Mouse (Mus musculus): Measurements from ENCODE around the gene Sec16a. TPM values are rescaled to one million over a fixed set of nuclear protein-coding genes. Genes with fewer than 3 reads are reported as not detected.

Sec16a gene
- polyA plus RNA-seq, 1 experiment from 2014 or later: 49.4 TPM

- no peak for DNase-seq (ENCODE audit: low read depth, low spot score)
Measured at GRCm38 (mm10) chr2:26458402-26459124, 13.5 kb upstream of the Sec16a start.

GRCm38 (mm10) chr2:26449121-26450060 lies 4.4 kb upstream of the Sec16a start:
- TF ChIP-seq CTCF (IDR thresholded peaks at IDR 0.05): no peak
- ChIA-PET CTCF (interaction anchor here (0.7 to 2.6 kb wide), 8 partner anchors 14 to 115 kb away, joined by 3 to 13 read pairs (median 3); no protein-coding TSS in a partner anchor), POLR2A (interaction anchor here (0.6 kb wide), 1 partner anchor 906 kb away, joined by 3 read pairs; no protein-coding TSS in a partner anchor)
- no peak for ATAC-seq
- in situ Hi-C loops (cut with MboI; ENCODE audit: low pct_unique_long_range_greater_than_20kb): loop anchor here (5.0 to 25.0 kb wide), 2 partner anchors 113 to 463 kb away; partner anchors contain the start of genes Med22, Rpl7a, Surf1 and Surf2
- no peaks in the 10 kb centered on the region for H3K27me3 ChIP-seq
- no peak for DNase-seq (ENCODE audit: low read depth, low spot score)

More at GRCm38 (mm10) chr2:26458402-26459124, 13.5 kb upstream of the Sec16a start:
- POLR2A ChIA-PET: no interaction called here
- CTCF ChIA-PET: no interaction called here
- TF ChIP-seq CTCF (IDR thresholded peaks at IDR 0.05): no peak
- peak; percentile 17 for ATAC-seq
- no peaks in the 10 kb centered on the region for H3K27me3 ChIP-seq
- in situ Hi-C loops (cut with MboI; ENCODE audit: low pct_unique_long_range_greater_than_20kb): no loop called here

GRCm38 (mm10) chr2:26447451-26447850 lies 2.4 kb upstream of the Sec16a start:
- ChIA-PET POLR2A (no interaction called here), CTCF (interaction anchor here (0.6 to 1.1 kb wide), 2 partner anchors 35 to 101 kb away, joined by 3 read pairs; no protein-coding TSS in a partner anchor)
- H3K27me3 ChIP-seq: no peaks in the 10 kb centered on the region
- ATAC-seq (no peak), DNase-seq (ENCODE audit: low read depth, low spot score) (no peak)
- TF ChIP-seq CTCF (IDR thresholded peaks at IDR 0.05): no peak
- in situ Hi-C loops (cut with MboI; ENCODE audit: low pct_unique_long_range_greater_than_20kb): loop anchor here (25.0 kb wide), 1 partner anchor 465 kb away; the partner anchor contains the start of genes Med22, Rpl7a, Surf1 and Surf2

DNA sequence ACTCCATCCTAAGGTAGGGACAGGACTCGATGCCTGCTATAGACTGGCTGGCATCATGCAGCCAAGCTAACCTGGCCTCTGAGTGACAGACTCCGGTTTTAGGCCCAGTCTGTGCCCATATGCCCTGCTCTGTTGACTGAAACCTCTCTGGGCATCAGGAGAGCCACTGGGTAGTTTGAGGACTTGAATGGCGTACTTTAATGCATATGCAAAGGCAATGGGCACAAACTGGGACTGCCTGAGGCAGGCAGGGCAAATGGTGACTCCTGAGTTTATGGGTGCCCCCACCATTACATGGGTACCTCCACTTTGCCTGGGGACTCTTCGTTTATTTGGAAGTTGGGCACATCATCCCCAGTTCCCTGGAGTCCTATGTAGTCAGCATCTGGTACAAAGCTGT lies 1.7 kb upstream of the Sec16a start:
- in situ Hi-C loops (cut with MboI; ENCODE audit: low pct_unique_long_range_greater_than_20kb): loop anchor here (25.0 kb wide), 1 partner anchor 466 kb away; the partner anchor contains the start of genes Med22, Rpl7a, Surf1 and Surf2
- no peak for TF ChIP-seq CTCF (IDR thresholded peaks at IDR 0.05)
- ATAC-seq: no peak
- DNase-seq (ENCODE audit: low read depth, low spot score): no peak
- no peaks in the 10 kb centered on the region for H3K27me3 ChIP-seq
- CTCF ChIA-PET: interaction anchor here (1.1 to 1.7 kb wide), 3 partner anchors 10 to 109 kb away, joined by 3 read pairs; no protein-coding TSS in a partner anchor
- POLR2A ChIA-PET: interaction anchor here (0.5 to 1.7 kb wide), 5 partner anchors 13 to 138 kb away, joined by 3 to 4 read pairs (median 3); no protein-coding TSS in a partner anchor

GRCm38 (mm10) chr2:26445666-26446445 lies 840 bp upstream of the Sec16a start:
- in situ Hi-C loops (cut with MboI; ENCODE audit: low pct_unique_long_range_greater_than_20kb): loop anchor here (25.0 kb wide), 1 partner anchor 466 kb away; the partner anchor contains the start of genes Med22, Rpl7a, Surf1 and Surf2

DNA sequence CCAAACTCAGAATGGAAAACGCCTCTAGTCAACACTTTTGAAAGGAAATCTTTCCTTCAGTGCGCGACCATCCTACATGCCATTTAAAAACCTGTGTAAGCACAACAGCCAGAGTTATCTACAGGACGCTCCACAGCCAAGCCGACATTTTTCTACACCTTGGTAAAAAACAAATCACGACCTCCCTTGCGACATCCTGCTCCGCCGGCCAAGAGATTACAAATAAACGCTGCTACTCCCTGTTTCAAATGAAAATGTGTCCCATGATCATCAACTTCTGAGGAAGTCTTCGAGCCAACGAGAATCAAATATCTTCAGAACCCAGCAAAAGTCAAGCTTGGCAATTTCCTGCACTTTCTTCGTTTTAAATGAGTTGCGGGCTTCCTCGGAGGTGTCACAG lies 648 bp downstream of the Sec16a start:
- TF ChIP-seq CTCF (IDR thresholded peaks at IDR 0.05): no peak
- CTCF ChIA-PET: interaction anchor here (1.4 to 1.8 kb wide), 2 partner anchors 10 to 35 kb away, joined by 4 read pairs; partner anchors contain the start of gene Inpp5e
- POLR2A ChIA-PET: no interaction called here
- in situ Hi-C loops (cut with MboI; ENCODE audit: low pct_unique_long_range_greater_than_20kb): loop anchor here (25.0 kb wide), 1 partner anchor 468 kb away; the partner anchor contains the start of genes Med22, Rpl7a, Surf1 and Surf2
- ATAC-seq (no peak), DNase-seq (ENCODE audit: low read depth, low spot score) (no peak)
- no peaks in the 10 kb centered on the region for H3K27me3 ChIP-seq

More at GRCm38 (mm10) chr2:26445666-26446445, 840 bp upstream of the Sec16a start:
- H3K27me3 ChIP-seq: no peaks in the 10 kb centered on the region
- TF ChIP-seq CTCF (IDR thresholded peaks at IDR 0.05): no peak
- ChIA-PET CTCF (interaction anchor here (0.8 to 1.7 kb wide), 5 partner anchors 9 to 124 kb away, joined by 3 read pairs; partner anchors contain the start of gene Inpp5e), POLR2A (interaction anchor here (0.5 to 1.7 kb wide), 7 partner anchors 14 to 139 kb away, joined by 3 to 4 read pairs (median 3); no protein-coding TSS in a partner anchor)
- ATAC-seq (peak; percentile 67), DNase-seq (ENCODE audit: low read depth, low spot score) (no peak)

GRCm38 (mm10) chr2:26443876-26444275 lies 1.1 kb downstream of the Sec16a start:
- no peaks in the 10 kb centered on the region for H3K27me3 ChIP-seq
- DNase-seq (ENCODE audit: low read depth, low spot score): no peak
- ChIA-PET CTCF (interaction anchor here (1.1 to 1.8 kb wide), 3 partner anchors 9 to 35 kb away, joined by 3 to 4 read pairs (median 4); partner anchors contain the start of gene Inpp5e), POLR2A (no interaction called here)
- in situ Hi-C loops (cut with MboI; ENCODE audit: low pct_unique_long_range_greater_than_20kb): loop anchor here (25.0 kb wide), 1 partner anchor 468 kb away; the partner anchor contains the start of genes Med22, Rpl7a, Surf1 and Surf2
- ATAC-seq: no peak
- no peak for TF ChIP-seq CTCF (IDR thresholded peaks at IDR 0.05)

- no peak for TF ChIP-seq CTCF (IDR thresholded peaks at IDR 0.05)
- DNase-seq (ENCODE audit: low read depth, low spot score) (no peak), ATAC-seq (no peak)
- in situ Hi-C loops (cut with MboI; ENCODE audit: low pct_unique_long_range_greater_than_20kb): loop anchor here (25.0 kb wide), 1 partner anchor 469 kb away; the partner anchor contains the start of genes Med22, Rpl7a, Surf1 and Surf2
- ChIA-PET CTCF (interaction anchor here (1.1 to 1.8 kb wide), 2 partner anchors 8 to 34 kb away, joined by 3 to 4 read pairs; partner anchors contain the start of gene Inpp5e), POLR2A (interaction anchor here (0.6 to 1.2 kb wide), 2 partner anchors 13 to 467 kb away, joined by 3 to 7 read pairs; no protein-coding TSS in a partner anchor)
- no peaks in the 10 kb centered on the region for H3K27me3 ChIP-seq
Measured at GRCm38 (mm10) chr2:26442843-26443242, 2.2 kb downstream of the Sec16a start.

DNA sequence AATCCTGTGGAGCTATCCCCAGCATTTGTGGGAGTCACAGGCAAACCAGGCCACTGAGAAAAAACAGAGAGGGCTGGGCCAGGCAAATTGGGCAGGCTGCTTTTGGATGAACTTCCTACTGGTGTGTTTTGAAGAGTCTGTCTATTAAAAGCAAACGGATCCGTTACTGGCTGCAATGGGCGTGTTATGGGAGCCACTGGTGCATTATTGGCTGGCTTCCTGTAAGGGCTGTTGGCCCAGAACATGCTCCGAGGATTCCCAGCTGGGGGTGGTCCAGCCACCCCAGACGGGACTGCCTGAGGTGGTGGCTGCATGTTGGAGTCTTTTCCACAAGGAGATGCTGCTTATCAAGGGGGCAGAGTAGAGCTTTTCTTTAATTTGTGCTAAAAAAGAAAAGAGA lies 3.3 kb downstream of the Sec16a start:
- CTCF ChIA-PET: interaction anchor here (1.2 kb wide), 1 partner anchor 32 kb away, joined by 3 read pairs; the partner anchor contains the start of gene Inpp5e
- in situ Hi-C loops (cut with MboI; ENCODE audit: low pct_unique_long_range_greater_than_20kb): loop anchor here (25.0 kb wide), 1 partner anchor 471 kb away; the partner anchor contains the start of genes Med22, Rpl7a, Surf1 and Surf2
- no peak for TF ChIP-seq CTCF (IDR thresholded peaks at IDR 0.05)
- DNase-seq (ENCODE audit: low read depth, low spot score) (no peak), ATAC-seq (no peak)
- POLR2A ChIA-PET: no interaction called here
- H3K27me3 ChIP-seq: no peaks in the 10 kb centered on the region

All from Patski (cell line).